Mouse (Mus musculus): ENCODE measurements around the gene Lyg2.

The Lyg2 gene

GRCm38 (mm10) chr1:37916393-37916792, at the start of gene Lyg2:
Lyg2 (minus strand) TSS chr1:37916493.
- DNase-seq = no peak

DNA sequence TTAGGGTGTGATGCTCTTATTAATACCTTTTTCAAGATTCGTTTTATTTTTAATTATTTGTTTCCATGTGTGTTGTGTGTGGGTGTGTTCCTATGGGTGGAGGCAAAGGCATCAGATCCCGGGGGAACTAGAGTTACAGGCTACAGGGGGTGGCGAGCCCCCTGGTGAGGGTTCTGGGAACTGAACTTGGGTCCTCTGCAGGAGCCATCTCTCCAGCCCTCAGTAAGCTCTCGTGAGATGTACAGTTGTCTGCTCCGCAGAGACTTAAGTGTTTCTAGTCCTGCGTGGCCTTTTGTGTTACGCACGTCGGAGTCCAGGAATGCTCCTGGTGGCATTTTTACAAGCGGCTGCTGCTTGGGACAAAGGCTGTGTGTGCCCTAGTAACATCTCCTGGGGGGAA, 49.3 kb upstream of the Lyg2 start:
- no peak for DNase-seq

- peak; percentile 4 for DNase-seq
These were observed 43.2 kb upstream of the Lyg2 start for GRCm38 (mm10) chr1:37959486-37959885.

DNA sequence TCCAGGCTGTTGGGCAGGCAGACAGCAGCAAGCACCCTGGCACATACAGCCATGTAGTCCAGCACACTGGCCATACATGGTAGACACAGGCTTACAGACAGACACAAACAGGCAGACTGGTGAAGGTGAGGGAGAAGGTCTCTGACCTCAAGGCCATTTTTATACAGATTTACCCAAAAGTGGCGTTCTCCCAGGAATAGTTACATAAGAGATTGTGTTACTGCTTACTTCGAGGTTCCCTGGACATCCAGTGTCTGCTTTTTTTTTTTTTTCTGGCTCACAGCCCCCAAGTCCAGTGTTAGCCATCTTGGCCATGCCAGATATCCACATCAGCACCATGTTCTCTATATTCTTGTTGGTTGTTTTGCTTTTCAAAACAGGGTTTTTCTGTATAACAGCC, 42.2 kb upstream of the Lyg2 start:
- DNase-seq = no peak

- no peak for DNase-seq
These were observed 41.4 kb upstream of the Lyg2 start, which contains the start of gene Lyg1 for GRCm38 (mm10) chr1:37957659-37958058. Lyg1 (minus strand) TSS chr1:37957759.

GRCm38 (mm10) chr1:37956690-37957431, 40.6 kb upstream of the Lyg2 start:
- DNase-seq = peak; percentile 5

DNA sequence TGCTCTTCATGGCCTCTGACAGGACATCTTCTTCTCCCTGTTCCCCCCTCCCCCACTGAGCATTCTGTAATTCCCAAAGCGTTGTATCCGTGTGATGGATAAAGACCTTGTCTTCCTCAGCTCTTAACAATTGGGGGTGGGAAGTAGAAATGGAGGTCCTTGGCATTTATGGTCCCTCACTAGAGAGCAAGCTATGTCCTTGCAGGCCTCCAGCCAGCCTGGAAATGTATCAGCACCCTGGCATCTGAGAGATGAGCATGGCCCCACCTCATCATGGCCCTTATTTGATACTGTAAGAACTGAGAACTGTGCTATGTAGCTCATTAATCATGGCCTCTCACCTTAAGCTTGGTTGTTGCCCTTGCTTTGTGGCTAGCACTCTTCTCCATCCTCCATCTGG, 39.0 kb upstream of the Lyg2 start:
- no peak for DNase-seq

DNA sequence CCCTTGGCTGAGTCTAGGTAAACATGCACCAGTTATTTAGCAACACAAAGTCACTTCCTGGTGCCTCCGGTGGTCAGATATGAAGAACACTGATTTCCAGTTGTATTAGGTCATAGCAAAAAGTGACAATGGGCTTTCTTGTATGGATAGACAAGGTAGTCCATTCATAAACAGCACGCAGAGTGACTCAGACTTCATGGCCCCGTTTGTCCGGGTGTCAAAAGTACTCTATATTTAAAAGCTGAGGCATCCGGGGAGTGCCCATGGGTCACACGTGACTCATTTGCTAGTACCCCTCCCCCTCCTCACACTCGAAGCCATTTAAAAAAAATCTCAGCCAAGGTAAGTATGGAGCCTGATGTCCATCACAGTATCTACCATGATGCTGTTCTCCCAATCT, 38.5 kb upstream of the Lyg2 start:
- no peak for DNase-seq

DNA sequence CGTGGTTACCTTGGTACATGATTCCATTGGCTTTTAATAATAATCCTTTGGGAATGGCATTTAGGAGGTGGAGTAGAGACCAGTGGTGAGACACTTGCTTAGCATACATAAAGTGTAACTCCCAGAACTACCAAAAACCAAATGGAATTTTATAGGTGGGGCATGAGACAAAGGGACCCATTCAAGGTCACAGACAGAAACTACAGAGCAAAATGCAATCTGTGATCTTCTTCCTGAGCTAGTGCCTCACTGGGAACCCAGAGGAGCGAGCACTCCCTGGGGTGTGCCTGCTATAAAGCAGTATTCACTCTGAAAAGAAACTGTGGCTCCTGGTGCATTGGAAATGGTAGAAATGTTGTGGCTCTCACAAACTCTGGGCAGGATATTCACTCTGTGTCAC, 32.6 kb upstream of the Lyg2 start:
- no peak for DNase-seq

DNA sequence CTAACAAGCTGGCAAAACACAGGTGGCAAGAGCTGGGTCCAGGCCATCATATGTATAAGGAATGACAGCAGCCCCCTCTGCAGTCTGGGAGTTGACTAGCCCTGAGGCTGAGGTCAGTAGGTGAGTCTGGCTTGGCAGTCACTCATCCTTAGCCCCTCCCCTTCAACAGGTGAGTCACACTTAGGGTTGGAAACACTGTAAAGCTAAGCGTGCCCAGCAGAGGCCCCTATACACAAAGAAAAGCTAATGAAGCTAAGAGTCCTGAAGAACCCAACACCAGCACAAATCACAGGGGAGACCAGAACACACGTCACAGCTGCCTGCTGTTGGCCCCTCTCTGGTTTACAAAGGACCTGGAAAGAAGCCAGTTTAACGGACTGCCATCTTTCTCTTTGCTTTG, 15.5 kb upstream of the Lyg2 start:
- DNase-seq = no peak

DNA sequence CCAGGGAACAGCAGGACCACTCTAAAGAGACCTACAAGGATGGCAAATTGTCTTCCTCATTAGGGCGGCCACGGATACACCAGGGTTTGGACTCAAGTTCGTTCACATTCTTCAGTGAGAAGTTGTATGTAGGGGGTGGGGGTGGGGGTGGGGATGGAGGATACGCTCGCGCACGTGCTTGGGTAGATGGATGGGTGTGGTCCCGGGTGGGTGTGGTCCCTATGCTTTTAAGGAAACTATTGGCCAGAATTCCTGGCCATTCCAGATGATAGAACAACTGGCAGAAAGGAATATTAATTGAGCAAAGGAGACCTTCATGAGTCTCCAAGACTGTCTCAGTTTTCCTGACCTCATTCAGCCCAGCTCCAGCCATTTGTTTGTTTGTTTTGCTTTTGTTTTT, 9.7 kb upstream of the Lyg2 start:
- DNase-seq = no peak

DNA sequence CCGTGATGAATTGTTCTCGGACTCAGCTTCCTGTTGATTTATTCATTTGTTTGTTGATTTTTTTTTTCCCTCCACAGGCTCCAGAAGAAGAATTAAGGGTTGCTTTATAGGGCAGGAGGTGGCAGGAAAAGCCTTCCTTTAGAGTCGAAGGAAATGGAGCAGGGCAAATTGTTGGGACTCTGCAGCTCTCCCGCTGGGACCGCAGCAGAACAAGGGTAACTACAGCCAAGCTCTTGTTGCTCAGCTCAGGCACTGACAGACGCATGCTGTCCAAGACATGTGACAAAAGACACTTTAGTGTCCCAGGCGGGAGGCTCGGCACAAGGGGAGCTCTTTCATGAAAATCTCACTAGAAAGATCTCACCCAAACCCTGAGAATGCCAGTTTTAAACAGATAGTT, 6.2 kb upstream of the Lyg2 start:
- no peak for DNase-seq

- no peak for DNase-seq
These were observed 1.8 kb upstream of the Lyg2 start for GRCm38 (mm10) chr1:37918096-37918495.

GRCm38 (mm10) chr1:37917666-37918065, 1.4 kb upstream of the Lyg2 start:
- no peak for DNase-seq

DNA sequence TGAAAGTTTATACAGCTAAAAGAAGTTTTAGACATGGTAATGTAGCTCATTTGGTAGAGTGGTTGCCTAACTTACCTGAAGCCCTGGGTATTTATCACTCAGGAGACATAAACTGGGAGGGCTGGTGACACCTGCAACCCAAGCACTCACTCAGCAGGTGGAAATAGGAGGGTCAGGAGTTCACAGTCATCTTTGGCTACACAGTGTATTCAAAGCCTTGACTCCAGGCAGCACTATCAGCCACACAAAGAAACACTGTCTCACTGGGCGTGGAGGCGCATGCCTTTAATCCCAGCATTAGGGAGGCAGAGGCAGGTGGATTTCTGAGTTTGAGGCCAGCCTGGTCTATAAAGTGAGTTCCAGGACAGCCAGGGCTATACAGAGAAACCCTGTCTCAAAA, 3.5 kb downstream of the Lyg2 start:
- DNase-seq = no peak

GRCm38 (mm10) chr1:37903178-37903577, 13.1 kb downstream of the Lyg2 start:
- no peak for DNase-seq

DNA sequence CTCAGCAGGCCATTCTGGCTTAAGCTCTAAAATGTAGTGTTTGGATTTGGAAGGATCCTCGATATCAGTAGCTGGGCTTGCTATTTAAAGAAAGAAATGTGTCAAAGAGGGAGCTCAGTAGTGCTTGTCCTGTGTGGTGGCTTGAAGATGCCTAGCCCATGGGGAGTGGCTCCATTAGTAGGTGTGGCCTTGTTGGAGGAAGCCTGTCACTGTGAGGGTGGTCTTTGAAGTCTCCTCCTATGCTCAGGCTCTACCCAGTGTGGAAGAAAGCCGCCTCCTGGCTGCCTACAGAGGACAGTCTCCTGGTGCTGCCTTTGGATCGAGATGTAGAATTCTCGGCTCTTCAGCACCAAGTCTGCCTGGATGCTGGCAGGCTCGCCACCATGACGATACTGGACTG, 16.0 kb downstream of the Lyg2 start:
- no peak for DNase-seq

DNA sequence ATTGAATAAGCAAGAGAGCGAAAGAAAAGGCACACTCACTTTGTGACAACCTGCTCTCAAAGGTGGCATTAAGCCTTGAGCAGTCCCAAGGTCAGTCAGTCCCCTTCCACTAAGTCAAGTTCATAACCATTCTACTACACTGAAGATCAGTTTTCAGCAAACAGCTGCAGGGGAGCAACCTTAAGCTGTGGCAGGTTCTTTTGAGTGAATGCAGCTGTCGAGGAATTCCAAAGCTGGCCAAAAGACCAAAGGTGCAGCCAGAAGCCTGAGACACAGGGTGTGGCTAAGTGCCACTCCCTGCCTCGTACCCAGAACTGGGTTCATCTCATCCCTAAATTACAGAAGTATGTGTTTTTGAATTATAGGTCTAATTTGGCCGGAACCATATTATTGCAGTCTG, 16.5 kb downstream of the Lyg2 start:
- DNase-seq = no peak

- no peak for DNase-seq
These were observed 21.7 kb downstream of the Lyg2 start for GRCm38 (mm10) chr1:37894606-37895005.

DNA sequence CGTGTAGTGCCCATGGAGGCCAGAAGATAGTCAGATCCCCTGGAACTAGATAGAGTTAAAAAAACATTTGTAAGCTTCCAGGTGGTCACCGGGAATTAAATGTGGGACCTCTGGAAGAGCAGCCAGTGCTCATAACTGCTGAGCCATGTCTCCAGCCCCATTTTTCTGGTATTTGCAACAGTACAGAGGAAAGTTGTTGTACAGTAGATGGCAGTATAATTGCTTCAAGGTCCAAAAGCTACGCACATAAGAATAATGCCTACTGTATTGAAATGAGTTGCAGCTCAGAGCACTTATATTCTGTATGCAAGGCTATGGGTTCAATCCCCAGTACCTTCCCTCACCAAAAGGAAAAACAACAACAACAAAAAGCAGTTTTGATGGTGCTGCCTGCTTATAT, 24.9 kb downstream of the Lyg2 start:
- no peak for DNase-seq

DNA sequence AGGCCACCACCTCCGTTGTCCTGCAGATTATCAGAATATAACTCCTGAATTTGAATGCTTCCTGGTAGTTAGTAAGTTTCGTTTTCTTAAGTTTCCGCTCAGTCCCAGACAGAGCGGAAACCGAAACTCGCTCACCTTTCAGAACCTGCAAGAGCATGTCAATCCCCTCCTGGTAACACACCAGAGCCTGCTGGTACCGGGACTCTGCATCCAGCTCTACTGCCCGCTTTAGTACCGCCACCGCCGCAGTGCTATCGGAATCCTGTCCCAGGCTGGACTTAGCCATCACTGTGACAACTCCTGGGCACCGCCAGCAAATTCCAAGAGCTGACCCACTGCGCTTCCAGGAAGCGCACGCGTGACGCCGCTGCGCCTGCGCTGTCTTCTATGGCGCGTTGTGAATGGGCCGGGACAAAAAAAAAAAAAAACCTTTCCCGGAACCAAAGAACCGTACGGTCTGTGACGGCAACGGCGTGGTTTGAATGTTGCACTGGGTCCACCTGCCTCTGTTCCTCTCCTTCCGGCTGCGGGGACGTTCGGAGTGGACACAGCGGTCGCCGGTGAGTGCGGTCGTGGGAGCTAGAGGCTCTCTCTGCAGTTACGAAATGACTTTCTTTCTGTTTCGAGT, 26.2 kb downstream of the Lyg2 start, which contains the start of the genes Mitd1 and Mrpl30:
Gene Mitd1 (minus strand): TSS at position 387 of the 628 bp plus-strand sequence.
Gene Mrpl30 (plus strand): TSS at position 453 of the 628 bp plus-strand sequence.
- DNase-seq = peak; percentile 91

GRCm38 (mm10) chr1:37889206-37889605, 27.1 kb downstream of the Lyg2 start:
- no peak for DNase-seq

DNA sequence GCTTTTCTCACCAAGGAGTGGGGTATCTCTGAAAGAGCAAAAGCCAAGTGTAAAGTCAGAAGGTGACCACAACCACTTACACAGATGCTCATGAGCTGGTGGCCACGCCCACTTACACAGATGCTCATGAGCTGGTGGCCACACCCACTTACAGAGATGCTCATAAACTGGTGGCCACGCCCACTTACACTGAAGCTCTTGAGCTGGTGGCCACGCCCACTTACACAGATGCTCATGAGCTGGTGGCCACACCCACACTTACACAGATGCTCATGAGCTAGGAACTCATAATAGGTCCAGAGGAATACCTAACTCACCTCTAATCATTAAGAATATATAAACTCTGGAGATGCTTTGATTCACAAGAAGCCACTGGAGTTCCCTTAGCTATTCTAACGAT, 31.8 kb downstream of the Lyg2 start:
- no peak for DNase-seq

DNA sequence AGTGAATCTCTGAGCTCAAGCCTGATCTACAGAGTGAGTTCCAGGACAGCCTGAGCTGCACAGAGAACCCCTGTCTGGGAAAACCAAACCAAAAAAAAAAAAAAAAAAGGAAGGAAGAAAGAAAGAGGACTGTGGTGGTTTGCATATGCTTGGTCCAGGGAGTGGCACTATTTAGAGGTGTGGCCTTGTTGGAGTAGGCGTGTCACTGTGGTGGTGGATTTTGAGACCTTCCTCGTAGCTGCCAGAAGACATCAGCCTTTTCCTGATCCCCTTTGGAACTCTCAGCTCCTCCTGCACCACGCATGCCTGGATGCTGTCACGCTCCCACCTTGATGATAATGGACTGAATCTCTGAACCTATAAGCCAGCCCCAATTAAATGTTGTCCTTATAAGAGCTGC, 32.9 kb downstream of the Lyg2 start:
- DNase-seq = no peak
